Mouse (Mus musculus) lung, embryonic 16.5 days (tissue): ENCODE data around the gene Gnl3l. TPM values are rescaled to one million over a fixed set of nuclear protein-coding genes. Genes with fewer than 3 reads are reported as not detected.

Experiments
- ATAC-seq: fragments of 200-750 bp; cut with Nextera tagmentation; 2 replicates; pipeline ENCODE4 v1.8.0; 2017; ENCODE audit warnings: low read depth, mild to moderate bottlenecking, moderate library complexity
- H3K27ac ChIP-seq: fragments of 300-500 bp; sonication (generic); 2 replicates; pipeline ENCODE4 v1.5.1; 2014; ENCODE audit warnings: mild to moderate bottlenecking, control low read depth, low read length
- H3K27me3 ChIP-seq: fragments of 300-500 bp; sonication (generic); 2 replicates; pipeline ENCODE4 v1.6.1; 2014; ENCODE audit warnings: low read depth, low read length, mixed read lengths; ENCODE audit not compliant: control insufficient read depth, insufficient read depth
- H3K36me3 ChIP-seq: fragments of 300-500 bp; sonication (generic); 2 replicates; pipeline ENCODE4 v1.6.1; 2014; ENCODE audit warnings: low read length; ENCODE audit not compliant: control insufficient read depth, insufficient read depth
- H3K4me1 ChIP-seq: fragments of 300-500 bp; sonication (generic); replicated peaks from 2 replicates; pipeline ENCODE4 v1.6.1; 2014; ENCODE audit warnings: low read length, mixed read lengths; ENCODE audit not compliant: control insufficient read depth, insufficient read depth
- H3K4me2 ChIP-seq: fragments of 300-500 bp; sonication (generic); 2 replicates; pipeline ENCODE4 v1.6.1; 2014; ENCODE audit warnings: low read depth, low read length, control low read depth
- H3K4me3 ChIP-seq: fragments of 300-500 bp; sonication (generic); 2 replicates; pipeline ENCODE4 v1.5.1; 2014; ENCODE audit warnings: mild to moderate bottlenecking, low read length, control low read depth
- H3K9ac ChIP-seq: fragments of 300-500 bp; sonication (generic); 2 replicates; pipeline ENCODE4 v1.6.1; 2014; ENCODE audit warnings: low read length, control low read depth
- H3K9me3 ChIP-seq: fragments of 300-500 bp; sonication (generic); 2 replicates; pipeline ENCODE4 v1.6.1; 2016; ENCODE audit warnings: low read length; ENCODE audit not compliant: control insufficient read depth
- WGBS: fragments of 180-500 bp; shearing (Covaris S2); extraction: QIAGEN DNeasy Blood & Tissue Kit; methylation state at CpG from one replicate; pipeline ENCODE4 v1.1.7; 2014; 5-methylcytosine and 5-hydroxymethylcytosine counted together
- polyA plus RNA-seq: library from polyadenylated mRNA; unstranded; fragments of >200 nt; fragmentation: Nextera tagmentation; extraction: Ambion mirVana; gene quantifications from 2 replicates; pipeline ENCODE4 v1.2.1, GENCODE M21; 2015

Gnl3l gene
- polyA plus RNA-seq, 1 experiment from 2014 or later: 26.5 TPM

GRCm38 (mm10) chrX:150981621-150982020, 35.5 kb downstream of the Gnl3l start:
- no peak overlapping the region for H3K4me3 ChIP-seq
- no peak overlapping the region for H3K4me2 ChIP-seq
- ATAC-seq: no peak
- WGBS: 50% methylated on average over 1 of the region's 1 CpGs
- H3K9ac ChIP-seq: no peak overlapping the region
- no peak overlapping the region for H3K27ac ChIP-seq
- H3K36me3 ChIP-seq: peaks cover 3% of the 10 kb centered on the region; the same call in 1 of the 2 replicates
- no peaks in the 10 kb centered on the region for H3K27me3 ChIP-seq
- H3K9me3 ChIP-seq: no peaks in the 10 kb centered on the region
- no peaks in the 10 kb centered on the region for H3K4me1 ChIP-seq

GRCm38 (mm10) chrX:150975424-150975823, 41.7 kb downstream of the Gnl3l start:
- H3K36me3 ChIP-seq: no peaks in the 10 kb centered on the region
- ATAC-seq: no peak

GRCm38 (mm10) chrX:150963027-150963426, 54.1 kb downstream of the Gnl3l start:
- no peak overlapping the region for H3K9ac ChIP-seq
- H3K27ac ChIP-seq: no peak overlapping the region
- no peaks in the 10 kb centered on the region for H3K36me3 ChIP-seq
- H3K27me3 ChIP-seq: no peaks in the 10 kb centered on the region
- no peak overlapping the region for H3K4me2 ChIP-seq
- ATAC-seq: no peak
- no peak overlapping the region for H3K4me3 ChIP-seq
- no peaks in the 10 kb centered on the region for H3K9me3 ChIP-seq
- WGBS: 30% methylated on average over 2 of the region's 2 CpGs
- no peaks in the 10 kb centered on the region for H3K4me1 ChIP-seq

More at GRCm38 (mm10) chrX:150975424-150975823, 41.7 kb downstream of the Gnl3l start:
- no peak overlapping the region for H3K4me2 ChIP-seq
- no peak overlapping the region for H3K4me3 ChIP-seq
- H3K9ac ChIP-seq: no peak overlapping the region
- 95% methylated on average over 5 of the region's 5 CpGs for WGBS
- no peak overlapping the region for H3K27ac ChIP-seq
- no peaks in the 10 kb centered on the region for H3K4me1 ChIP-seq
- no peaks in the 10 kb centered on the region for H3K27me3 ChIP-seq
- H3K9me3 ChIP-seq: no peaks in the 10 kb centered on the region

GRCm38 (mm10) chrX:150960702-150961101, 56.4 kb downstream of the Gnl3l start:
- Histone ChIP-seq H3K4me3 (no peak overlapping the region), H3K4me1 (no peaks in the 10 kb centered on the region), H3K9me3 (no peaks in the 10 kb centered on the region), H3K27me3 (no peaks in the 10 kb centered on the region), H3K4me2 (no peak overlapping the region), H3K27ac (no peak overlapping the region), H3K36me3 (no peaks in the 10 kb centered on the region), H3K9ac (no peak overlapping the region)
- 56% methylated on average over 5 of the region's 5 CpGs for WGBS
- ATAC-seq: no peak

- Histone ChIP-seq H3K27me3 (no peaks in the 10 kb centered on the region), H3K4me2 (peak overlapping the region; percentile 42), H3K9ac (peak overlapping the region; percentile 27; the same call in 1 of the 2 replicates), H3K9me3 (no peaks in the 10 kb centered on the region), H3K27ac (peak overlapping the region; percentile 74), H3K36me3 (no peaks in the 10 kb centered on the region), H3K4me1 (no peaks in the 10 kb centered on the region), H3K4me3 (peak overlapping the region; percentile 28)
- WGBS: 18% methylated on average over 25 of the region's 25 CpGs
- peak; percentile 97 for ATAC-seq
Measured at GRCm38 (mm10) chrX:150956522-150957300, 60.4 kb downstream of the Gnl3l start.

GRCm38 (mm10) chrX:150956016-150956415, 61.1 kb downstream of the Gnl3l start:
- no peak overlapping the region for H3K9ac ChIP-seq
- H3K4me3 ChIP-seq: no peak overlapping the region
- no peak overlapping the region; the same call in 1 of the 2 replicates for H3K27ac ChIP-seq
- no peaks in the 10 kb centered on the region for H3K27me3 ChIP-seq
- peak overlapping the region; percentile 42 for H3K4me2 ChIP-seq
- 66% methylated on average over 1 of the region's 1 CpGs for WGBS
- ATAC-seq: peak; percentile 43
- no peaks in the 10 kb centered on the region for H3K4me1 ChIP-seq
- no peaks in the 10 kb centered on the region for H3K9me3 ChIP-seq
- no peaks in the 10 kb centered on the region for H3K36me3 ChIP-seq

- H3K4me2 ChIP-seq: no peak overlapping the region
- no peak overlapping the region for H3K9ac ChIP-seq
- no peaks in the 10 kb centered on the region for H3K36me3 ChIP-seq
- H3K9me3 ChIP-seq: no peaks in the 10 kb centered on the region
- no peak for ATAC-seq
- no peak overlapping the region for H3K4me3 ChIP-seq
- no peak overlapping the region; the same call in 1 of the 2 replicates for H3K27ac ChIP-seq
- 34% methylated on average over 2 of the region's 2 CpGs for WGBS
- no peaks in the 10 kb centered on the region for H3K4me1 ChIP-seq
- H3K27me3 ChIP-seq: no peaks in the 10 kb centered on the region
Measured at GRCm38 (mm10) chrX:150955441-150955840, 61.7 kb downstream of the Gnl3l start.

GRCm38 (mm10) chrX:150954721-150955120, 62.4 kb downstream of the Gnl3l start:
- Histone ChIP-seq H3K27ac (no peak overlapping the region), H3K36me3 (no peaks in the 10 kb centered on the region), H3K9me3 (no peaks in the 10 kb centered on the region), H3K9ac (no peak overlapping the region), H3K27me3 (no peaks in the 10 kb centered on the region), H3K4me2 (no peak overlapping the region), H3K4me1 (no peaks in the 10 kb centered on the region), H3K4me3 (no peak overlapping the region)
- ATAC-seq: no peak
- WGBS: 83% methylated on average over 1 of the region's 1 CpGs
